Mouse (Mus musculus) megakaryocyte, embryonic 14.5 days (primary cell): ENCODE data around the gene Reln. TPM values are rescaled to one million over a fixed set of nuclear protein-coding genes. Genes with fewer than 3 reads are reported as not detected.

Experiments used
- H3K27me3 ChIP-seq: replicated peaks from 2 replicates; pipeline ENCODE3; 2012; ENCODE audit warnings: inconsistent platforms
- H3K36me3 ChIP-seq: replicated peaks from 2 replicates; pipeline ENCODE3; 2012; ENCODE audit warnings: low read length, inconsistent platforms, mixed read lengths
- H3K4me1 ChIP-seq: 2 replicates; pipeline ENCODE4 v1.6.1; 2012; ENCODE audit warnings: inconsistent platforms
- H3K4me3 ChIP-seq: replicated peaks from 2 replicates; pipeline ENCODE3; 2012; ENCODE audit warnings: moderate library complexity, mild to moderate bottlenecking, inconsistent platforms
- H3K9me3 ChIP-seq: 2 replicates; pipeline ENCODE4 v1.6.1; 2012; ENCODE audit warnings: inconsistent platforms
- FLI1 ChIP-seq: IDR thresholded peaks from 2 replicates; pipeline ENCODE4 v1.6.1; 2012; ENCODE audit warnings: low read length, inconsistent platforms, mixed read lengths
- GATA1 ChIP-seq: IDR thresholded peaks from 3 replicates; pipeline ENCODE4 v1.6.1; 2012; ENCODE audit warnings: mixed read lengths, low read length, inconsistent platforms, borderline replicate concordance
- polyA plus RNA-seq: library from polyadenylated mRNA; stranded (reverse); fragments of >175 nt; gene quantifications from 2 replicates; pipeline ENCODE4 v1.2.3, GENCODE M21; 2012; ENCODE audit warnings: low replicate concordance; ENCODE audit not compliant: insufficient read depth

Reln gene
- polyA plus RNA-seq, 1 experiment, result 2.0 TPM

GRCm38 (mm10) chr5:21933340-21934075 lies 411.0 kb downstream of the Reln start:
- H3K36me3 ChIP-seq, result no peaks in the 10 kb centered on the region
- H3K9me3 ChIP-seq, result peaks cover 4% of the 10 kb centered on the region; the same call in 1 of the 2 replicates
- H3K4me3 ChIP-seq, result no peak overlapping the region
- no peak for TF ChIP-seq FLI1
- TF ChIP-seq GATA1, result no peak
- H3K27me3 ChIP-seq, result no peaks in the 10 kb centered on the region
- H3K4me1 ChIP-seq, result 0 out of 2 replicates have a peak, but pooled peaks cover 4% of the 10 kb centered on the region

GRCm38 (mm10) chr5:21931151-21931550 lies 413.4 kb downstream of the Reln start:
- 0 out of 2 replicates have a peak, but pooled peaks cover 4% of the 10 kb centered on the region for H3K4me1 ChIP-seq
- no peak for TF ChIP-seq FLI1
- no peak overlapping the region for H3K4me3 ChIP-seq
- H3K36me3 ChIP-seq, result no peaks in the 10 kb centered on the region
- H3K27me3 ChIP-seq, result no peaks in the 10 kb centered on the region
- H3K9me3 ChIP-seq, result peaks cover 8% of the 10 kb centered on the region; the same call in 1 of the 2 replicates

GRCm38 (mm10) chr5:21920310-21920709 lies 424.2 kb downstream of the Reln start:
- Histone ChIP-seq H3K4me3 (no peak overlapping the region), H3K9me3 (0 out of 2 replicates have a peak, but pooled peaks cover 3% of the 10 kb centered on the region), H3K27me3 (no peaks in the 10 kb centered on the region), H3K4me1 (no peaks in the 10 kb centered on the region), H3K36me3 (no peaks in the 10 kb centered on the region)
- TF ChIP-seq GATA1, result no peak
- TF ChIP-seq FLI1, result no peak

GRCm38 (mm10) chr5:21919281-21919780 lies 425.2 kb downstream of the Reln start:
- Histone ChIP-seq H3K9me3 (0 out of 2 replicates have a peak, but pooled peaks cover 3% of the 10 kb centered on the region), H3K4me1 (no peaks in the 10 kb centered on the region), H3K27me3 (no peaks in the 10 kb centered on the region), H3K36me3 (no peaks in the 10 kb centered on the region), H3K4me3 (no peak overlapping the region)
- TF ChIP-seq GATA1 (no peak), FLI1 (no peak)

- Histone ChIP-seq H3K4me3 (no peak overlapping the region), H3K27me3 (no peaks in the 10 kb centered on the region), H3K36me3 (no peaks in the 10 kb centered on the region), H3K9me3 (0 out of 2 replicates have a peak, but pooled peaks cover 3% of the 10 kb centered on the region), H3K4me1 (no peaks in the 10 kb centered on the region)
- TF ChIP-seq GATA1 (no peak), FLI1 (no peak)
Observed at GRCm38 (mm10) chr5:21915973-21916372, 428.5 kb downstream of the Reln start.

- TF ChIP-seq FLI1, result no peak
- TF ChIP-seq GATA1, result no peak
Observed at GRCm38 (mm10) chr5:21914776-21915175, 429.7 kb downstream of the Reln start.

GRCm38 (mm10) chr5:21912835-21913530 lies 431.5 kb downstream of the Reln start:
- no peaks in the 10 kb centered on the region for H3K4me1 ChIP-seq
- H3K9me3 ChIP-seq, result peaks cover 12% of the 10 kb centered on the region; the same call in 1 of the 2 replicates
- peak overlapping the region; percentile 46 for H3K4me3 ChIP-seq
- H3K27me3 ChIP-seq, result no peaks in the 10 kb centered on the region
- TF ChIP-seq FLI1, result no peak
- no peak for TF ChIP-seq GATA1
- no peaks in the 10 kb centered on the region for H3K36me3 ChIP-seq

More at GRCm38 (mm10) chr5:21914776-21915175, 429.7 kb downstream of the Reln start:
- Histone ChIP-seq H3K4me1 (no peaks in the 10 kb centered on the region), H3K4me3 (no peak overlapping the region), H3K27me3 (no peaks in the 10 kb centered on the region), H3K36me3 (no peaks in the 10 kb centered on the region), H3K9me3 (peaks cover 6% of the 10 kb centered on the region; the same call in 1 of the 2 replicates)

GRCm38 (mm10) chr5:21910726-21911125 lies 433.8 kb downstream of the Reln start:
- peaks cover 11% of the 10 kb centered on the region for H3K9me3 ChIP-seq
- no peaks in the 10 kb centered on the region for H3K27me3 ChIP-seq
- no peak overlapping the region for H3K4me3 ChIP-seq
- no peaks in the 10 kb centered on the region for H3K36me3 ChIP-seq
- no peak for TF ChIP-seq FLI1
- H3K4me1 ChIP-seq, result no peaks in the 10 kb centered on the region

GRCm38 (mm10) chr5:21909713-21910112 lies 434.8 kb downstream of the Reln start:
- TF ChIP-seq FLI1 (no peak), GATA1 (no peak)
- H3K9me3 ChIP-seq, result peaks cover 11% of the 10 kb centered on the region
- H3K4me3 ChIP-seq, result no peak overlapping the region
- H3K4me1 ChIP-seq, result no peaks in the 10 kb centered on the region
- no peaks in the 10 kb centered on the region for H3K27me3 ChIP-seq
- no peaks in the 10 kb centered on the region for H3K36me3 ChIP-seq

- Histone ChIP-seq H3K4me1 (no peaks in the 10 kb centered on the region), H3K4me3 (no peak overlapping the region), H3K27me3 (no peaks in the 10 kb centered on the region), H3K36me3 (no peaks in the 10 kb centered on the region), H3K9me3 (no peaks in the 10 kb centered on the region)
- TF ChIP-seq GATA1, result no peak
- TF ChIP-seq FLI1, result no peak
Observed at GRCm38 (mm10) chr5:21901411-21901810, 443.1 kb downstream of the Reln start.
